Mouse (Mus musculus): ENCODE data around the gene Morn3.
A peak's percentile ranks its signal among the peaks of the same experiment; 100 is the strongest.

Gene Morn3

DNA sequence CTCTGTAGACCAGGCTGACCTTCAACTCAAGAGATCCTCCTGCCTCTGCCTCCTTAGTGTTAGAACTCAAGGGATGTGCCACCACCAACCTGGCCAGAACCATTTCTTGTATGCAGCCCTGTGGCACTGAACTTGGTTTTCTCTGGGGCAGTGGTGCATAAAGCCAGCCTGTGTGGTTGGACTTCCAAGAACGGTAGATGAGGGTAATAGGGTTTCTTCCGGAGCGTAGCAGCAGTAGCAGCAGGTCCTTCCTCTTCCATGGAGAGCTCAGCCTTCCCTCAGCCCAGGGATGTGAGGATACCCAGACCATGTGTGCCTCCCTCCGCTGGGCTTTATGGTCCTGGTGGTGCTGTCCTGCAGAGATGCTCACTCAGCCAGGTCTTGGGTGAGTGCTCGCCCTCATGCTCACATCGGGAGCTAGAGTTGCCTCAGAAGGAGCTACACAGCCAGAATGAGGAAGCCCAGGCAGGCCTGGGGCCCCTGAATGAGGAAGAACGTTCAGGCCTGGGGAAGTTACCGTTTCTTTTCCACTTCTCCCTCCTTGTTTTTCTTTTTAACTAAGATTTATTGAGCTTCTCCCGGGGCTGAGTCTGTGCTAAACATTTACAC lies 21.7 kb downstream of the Morn3 start:
- DNase-seq (ENCODE audit: low read depth, low spot score): no peak

DNA sequence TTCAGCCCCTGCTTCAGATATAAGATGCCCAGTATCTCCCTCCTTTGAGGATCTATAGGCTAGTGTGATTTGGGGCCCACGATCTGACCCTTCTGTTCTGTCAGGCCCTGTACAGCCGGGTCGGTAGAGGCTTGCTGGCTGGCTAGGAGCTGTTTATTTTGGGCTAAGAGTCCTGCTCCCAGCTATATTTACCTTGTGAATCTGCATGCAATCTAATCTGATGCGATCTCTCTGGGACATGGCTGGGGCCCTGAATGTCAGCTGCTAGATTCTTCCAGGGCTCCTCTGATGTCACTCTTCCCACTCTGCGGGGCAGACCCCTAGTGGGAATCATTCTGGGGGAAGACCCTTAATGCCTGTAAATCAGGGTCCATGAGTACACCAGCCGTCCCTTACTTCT lies 22.5 kb downstream of the Morn3 start:
- no peak for DNase-seq (ENCODE audit: low read depth, low spot score)

DNA sequence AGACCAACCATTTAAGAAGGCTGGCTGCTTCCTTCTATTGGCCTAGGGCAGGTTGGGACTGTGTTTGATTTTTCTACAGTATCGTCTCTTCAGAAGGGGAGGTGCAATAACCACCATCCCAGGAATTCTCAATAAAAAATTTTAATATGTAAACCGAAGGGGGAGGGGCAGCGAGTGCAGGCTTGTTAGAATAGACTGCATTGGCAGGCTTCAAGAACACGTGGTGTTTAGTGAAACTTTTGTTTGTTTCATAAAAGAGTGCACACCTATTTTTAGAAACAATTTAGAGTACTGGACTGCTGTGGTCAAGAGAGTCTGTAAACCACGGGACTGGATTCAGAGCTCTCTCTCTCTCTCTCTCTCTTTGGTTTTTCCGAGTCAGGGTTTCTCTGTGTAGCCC lies 23.8 kb downstream of the Morn3 start:
- no peak for DNase-seq (ENCODE audit: low read depth, low spot score)

DNA sequence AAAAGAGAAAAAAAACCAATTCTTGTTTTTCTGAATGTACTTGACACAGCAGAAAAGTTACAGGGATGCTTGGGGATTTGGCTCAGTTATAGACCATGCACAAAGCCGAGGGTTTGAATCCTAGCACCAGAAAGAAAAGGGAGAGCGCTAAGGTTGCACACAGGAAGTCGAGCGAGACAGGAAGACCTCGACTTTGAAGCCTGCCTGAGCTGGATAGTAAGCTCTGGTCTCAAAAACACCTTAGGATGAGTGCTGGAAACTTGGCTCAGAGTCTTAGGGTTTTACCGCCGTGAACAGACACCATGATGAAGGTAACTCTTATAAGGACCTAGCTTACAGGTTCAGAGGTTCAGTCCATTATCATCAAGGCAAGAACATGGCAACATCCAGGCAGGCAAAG lies 25.4 kb downstream of the Morn3 start:
- no peak for DNase-seq (ENCODE audit: low read depth, low spot score)

DNA sequence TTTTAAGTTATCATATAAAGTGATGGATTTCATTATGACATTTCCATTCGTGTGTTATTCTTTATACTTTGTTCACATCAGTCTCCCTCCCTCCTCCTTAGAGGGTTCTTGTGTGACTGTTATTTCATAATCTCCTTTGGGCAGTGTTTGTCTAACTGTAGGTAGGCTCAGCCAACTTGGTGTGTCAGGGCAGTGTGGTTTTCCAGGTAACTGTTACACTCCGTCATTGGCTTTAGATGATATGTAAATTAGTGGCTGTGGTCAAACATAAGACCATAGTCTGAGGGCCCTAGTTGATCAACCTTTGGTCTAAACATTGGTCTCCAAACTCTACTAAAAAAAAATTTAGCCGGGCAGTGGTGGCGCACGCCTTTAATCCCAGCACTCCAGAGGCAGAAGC lies 26.4 kb downstream of the Morn3 start:
- no peak for DNase-seq (ENCODE audit: low read depth, low spot score)

DNA sequence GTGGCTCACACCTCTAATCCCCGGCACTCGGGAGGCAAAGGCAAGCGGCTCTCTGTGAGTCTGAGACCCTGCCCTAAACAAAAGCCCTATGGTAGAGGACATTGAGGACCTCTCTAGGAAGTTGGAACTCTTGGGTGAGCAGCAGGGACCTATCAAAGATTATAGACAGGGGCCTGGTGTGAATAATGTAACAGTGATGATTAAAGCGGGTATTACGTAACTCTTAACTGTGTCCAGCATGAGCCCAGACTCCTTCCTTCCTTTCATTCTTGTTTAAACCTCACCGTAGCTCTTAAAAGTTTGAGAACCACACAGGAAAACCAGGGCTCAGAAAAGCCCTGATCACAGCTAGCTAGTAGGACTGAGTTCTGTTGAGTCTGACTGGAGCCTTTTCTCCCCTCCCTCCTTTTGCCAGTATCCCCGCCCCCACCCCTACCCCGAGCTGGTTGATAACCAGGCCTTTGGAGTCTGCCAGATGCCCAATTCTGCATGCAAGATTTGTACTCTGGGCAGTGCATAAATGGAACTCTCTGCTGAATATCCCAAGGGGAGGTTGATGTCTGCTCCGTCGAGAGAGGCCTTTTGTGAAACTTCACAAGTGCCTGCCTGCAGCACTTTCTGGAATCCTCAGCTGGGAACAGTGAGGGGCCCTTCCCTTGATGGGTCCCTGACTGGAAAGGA lies 27.3 kb downstream of the Morn3 start:
- DNase-seq (ENCODE audit: low read depth, low spot score): no peak

DNA sequence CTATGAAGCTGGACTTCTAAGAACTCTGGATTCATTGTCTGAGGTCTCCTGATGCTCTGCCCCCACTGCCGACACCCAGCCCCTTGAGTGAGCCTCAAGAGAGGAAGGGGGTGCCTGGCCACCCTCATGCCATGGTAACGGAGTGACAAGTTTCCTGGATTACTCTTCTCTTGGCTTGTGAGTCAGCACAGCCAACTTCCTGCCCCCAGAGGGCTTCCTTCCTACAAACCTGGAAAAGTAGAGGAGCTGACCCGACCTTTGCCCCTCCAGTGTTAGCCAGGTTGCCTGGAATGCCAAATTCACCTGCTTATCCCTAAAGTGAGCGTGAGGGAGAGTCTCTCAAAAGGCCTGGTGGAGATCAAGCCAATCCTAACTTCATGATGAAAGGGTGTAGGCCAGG lies 29.3 kb downstream of the Morn3 start:
- no peak for DNase-seq (ENCODE audit: low read depth, low spot score)

DNA sequence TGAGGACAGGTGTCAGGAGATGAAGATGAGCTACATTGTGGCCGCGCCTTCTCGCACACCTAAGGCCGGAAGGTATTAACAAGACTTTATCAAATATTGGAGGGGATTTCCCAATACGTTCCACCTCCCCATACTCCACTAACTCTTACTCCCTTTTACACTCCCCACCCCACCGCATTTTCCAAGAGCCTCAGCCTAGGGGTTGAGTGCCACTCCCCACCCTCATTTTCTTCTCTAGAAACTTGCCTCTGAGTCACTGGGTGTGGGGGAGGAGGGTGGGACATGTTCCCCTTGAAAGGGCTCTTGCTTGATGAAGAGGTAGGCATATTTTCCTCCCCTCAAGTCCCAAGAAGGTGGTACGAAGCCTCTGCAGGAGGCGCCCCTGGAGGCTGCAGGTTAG lies 30.9 kb downstream of the Morn3 start:
- no peak for DNase-seq (ENCODE audit: low read depth, low spot score)

DNA sequence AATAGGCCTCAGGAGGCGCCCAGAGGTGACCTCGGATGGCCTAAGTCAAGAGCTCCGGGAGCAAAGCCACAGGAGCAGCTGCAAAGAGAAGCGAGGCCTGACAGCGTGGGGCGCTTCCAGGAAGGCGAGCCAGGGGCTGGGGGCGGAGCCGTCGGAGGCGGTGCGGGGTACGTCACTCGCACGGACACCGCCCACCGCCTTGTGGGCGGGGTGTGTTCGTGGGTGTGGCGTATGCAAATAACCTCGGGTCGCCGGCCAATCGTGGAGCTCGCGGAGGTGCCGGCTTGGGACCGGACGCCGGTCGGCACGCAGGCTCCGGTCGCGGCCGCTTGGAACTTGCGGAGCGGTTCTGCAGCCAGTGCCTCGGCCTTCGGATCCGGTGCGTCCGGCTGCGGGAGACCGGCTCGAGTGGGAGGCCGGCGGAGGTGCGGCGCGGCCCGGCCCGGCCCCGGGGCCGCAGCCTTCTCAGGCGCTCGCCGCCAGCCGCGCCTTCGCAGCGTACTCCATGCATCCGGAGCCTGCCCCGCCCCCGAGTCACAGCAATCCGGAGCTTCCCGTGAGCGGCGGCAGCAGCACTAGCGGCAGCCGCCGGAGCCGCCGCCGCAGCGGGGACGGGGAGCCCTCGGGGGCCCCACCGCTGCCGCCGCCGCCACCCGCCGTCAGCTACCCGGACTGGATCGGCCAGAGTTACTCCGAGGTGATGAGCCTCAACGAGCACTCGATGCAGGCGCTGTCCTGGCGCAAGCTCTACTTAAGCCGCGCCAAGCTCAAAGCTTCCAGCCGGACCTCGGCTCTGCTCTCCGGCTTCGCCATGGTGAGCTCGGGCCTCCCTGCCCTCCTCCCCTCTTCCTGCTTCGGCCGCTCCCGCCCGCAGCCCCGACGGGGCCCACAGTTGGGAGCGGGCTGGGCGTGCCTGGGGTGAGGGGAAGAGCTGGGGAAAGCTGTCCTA lies 31.8 kb downstream of the Morn3 start, which contains the start of gene Orai1:
Gene Orai1, plus strand, starts transcription at position 322 of the 949 bp plus-strand sequence.
- DNase-seq (ENCODE audit: low read depth, low spot score): peak; percentile 90

DNA sequence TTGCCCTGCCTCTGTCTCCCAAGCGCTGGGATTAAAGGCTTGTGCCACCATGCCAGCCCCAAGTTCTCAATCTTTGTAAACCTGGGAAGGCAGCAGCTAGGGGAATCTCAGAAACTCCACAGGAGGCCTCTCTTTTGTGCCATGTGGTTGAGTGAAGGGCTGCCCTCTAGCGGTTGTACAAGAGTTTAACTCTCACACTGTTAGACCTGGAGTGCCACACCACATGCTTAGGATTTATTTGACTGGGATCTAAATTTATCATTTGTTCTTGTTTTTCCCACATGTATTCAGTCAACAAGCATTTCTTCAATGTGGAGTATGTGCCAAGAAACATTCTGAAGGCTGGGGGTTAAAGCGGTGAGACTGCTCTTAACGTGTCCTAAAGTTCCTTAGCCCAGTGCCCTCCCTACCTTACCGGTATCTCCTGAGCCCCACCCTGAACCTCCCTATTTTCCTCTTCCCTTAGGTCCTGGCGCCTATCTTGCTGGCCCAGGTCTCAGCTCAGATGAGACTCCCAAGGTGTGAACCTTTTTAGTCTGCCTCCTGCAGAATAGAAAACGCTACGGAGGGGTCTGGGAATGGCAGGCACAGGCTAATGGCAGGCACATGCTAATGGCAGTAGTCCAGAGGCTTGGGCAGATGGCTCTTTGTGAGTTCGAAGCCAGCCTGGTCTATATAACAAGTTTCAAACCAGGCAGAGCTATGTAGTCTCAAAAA lies 33.1 kb downstream of the Morn3 start:
- no peak for DNase-seq (ENCODE audit: low read depth, low spot score)

DNA sequence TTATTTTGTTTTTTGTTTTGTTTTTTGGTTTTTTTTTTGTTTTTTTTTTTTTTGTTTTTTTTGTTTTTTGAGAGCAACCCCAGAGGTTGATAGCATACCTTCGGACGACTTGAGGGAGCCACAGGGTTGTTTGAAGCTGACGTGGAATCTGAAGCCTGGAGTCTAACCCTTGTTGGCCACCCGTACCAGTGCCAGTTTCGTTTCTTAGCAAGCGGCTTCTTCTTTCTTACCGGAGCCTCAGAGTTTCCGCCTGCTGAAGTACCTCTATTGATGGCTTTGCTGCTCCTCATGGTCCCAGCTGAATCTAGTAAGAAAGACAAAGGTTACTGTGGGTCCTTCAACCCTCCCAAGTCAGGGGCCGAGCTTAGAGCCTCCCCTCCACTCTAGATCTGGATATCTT lies 35.1 kb downstream of the Morn3 start:
- no peak for DNase-seq (ENCODE audit: low read depth, low spot score)

DNA sequence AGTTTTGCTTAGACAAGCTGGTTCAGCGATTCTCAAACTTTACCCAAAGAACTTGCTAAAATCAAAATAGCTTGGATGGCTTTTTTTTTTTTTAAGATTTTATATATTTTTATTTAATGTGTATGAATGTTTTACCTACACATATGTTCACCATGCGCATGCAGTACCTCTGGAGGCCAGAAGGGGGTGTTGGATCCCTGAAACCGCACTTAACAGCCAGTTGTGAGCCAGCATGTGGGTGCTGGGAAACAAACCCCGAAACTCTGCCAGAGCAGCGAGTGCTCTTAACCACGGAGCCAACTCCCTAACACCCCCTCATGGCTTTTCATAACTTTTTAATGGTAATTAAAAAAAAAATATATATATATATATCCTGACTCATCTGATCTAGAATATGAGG lies 36.0 kb downstream of the Morn3 start:
- no peak for DNase-seq (ENCODE audit: low read depth, low spot score)

DNA sequence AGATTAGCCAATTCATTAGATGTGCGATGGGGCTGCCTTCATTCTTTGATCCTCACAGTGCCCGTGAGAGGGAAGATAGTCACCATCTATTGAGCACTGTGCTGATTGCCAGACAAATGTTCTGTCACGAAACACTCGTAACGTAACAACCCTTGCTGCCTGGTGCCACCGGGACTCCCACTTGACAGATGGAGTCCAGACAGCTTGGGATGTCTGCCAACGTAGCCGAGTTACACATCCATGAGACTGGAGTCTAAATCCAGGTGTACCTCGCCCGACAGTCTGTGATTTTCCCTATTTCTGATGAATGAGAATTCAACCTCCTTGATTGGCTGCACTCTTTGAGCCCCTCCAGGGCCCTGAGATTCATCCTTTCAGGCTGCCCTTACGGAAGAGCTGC lies 36.9 kb downstream of the Morn3 start:
- no peak for DNase-seq (ENCODE audit: low read depth, low spot score)

DNA sequence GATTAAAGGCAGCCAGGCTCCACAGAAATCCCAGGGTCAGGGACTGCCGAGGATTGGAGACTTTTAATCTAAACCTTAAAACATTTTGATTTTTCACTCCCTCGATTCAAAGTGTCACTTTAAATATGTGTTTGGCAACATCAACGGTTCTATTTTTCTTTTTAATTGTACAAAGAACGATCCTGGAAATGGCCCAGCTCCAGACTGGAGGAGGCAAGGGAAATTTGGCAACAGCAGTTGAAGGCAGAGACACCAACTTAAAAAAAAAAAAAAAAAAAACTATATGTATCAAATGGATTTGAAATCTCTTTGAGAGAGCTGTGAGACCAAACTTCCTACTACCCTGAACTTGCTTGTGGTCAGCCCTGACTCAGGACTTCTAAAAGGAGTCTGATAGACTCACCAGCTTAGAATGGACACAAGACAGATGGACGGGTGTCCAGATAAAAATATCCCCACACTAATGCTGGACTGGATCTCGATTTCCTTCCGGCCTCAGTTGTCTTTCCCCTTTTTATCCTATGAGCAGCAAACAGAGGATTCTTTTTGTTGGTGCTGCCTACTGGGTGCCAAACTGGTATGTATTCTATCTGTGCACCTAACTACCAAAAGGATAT lies 37.8 kb downstream of the Morn3 start:
- no peak for DNase-seq (ENCODE audit: low read depth, low spot score)

DNA sequence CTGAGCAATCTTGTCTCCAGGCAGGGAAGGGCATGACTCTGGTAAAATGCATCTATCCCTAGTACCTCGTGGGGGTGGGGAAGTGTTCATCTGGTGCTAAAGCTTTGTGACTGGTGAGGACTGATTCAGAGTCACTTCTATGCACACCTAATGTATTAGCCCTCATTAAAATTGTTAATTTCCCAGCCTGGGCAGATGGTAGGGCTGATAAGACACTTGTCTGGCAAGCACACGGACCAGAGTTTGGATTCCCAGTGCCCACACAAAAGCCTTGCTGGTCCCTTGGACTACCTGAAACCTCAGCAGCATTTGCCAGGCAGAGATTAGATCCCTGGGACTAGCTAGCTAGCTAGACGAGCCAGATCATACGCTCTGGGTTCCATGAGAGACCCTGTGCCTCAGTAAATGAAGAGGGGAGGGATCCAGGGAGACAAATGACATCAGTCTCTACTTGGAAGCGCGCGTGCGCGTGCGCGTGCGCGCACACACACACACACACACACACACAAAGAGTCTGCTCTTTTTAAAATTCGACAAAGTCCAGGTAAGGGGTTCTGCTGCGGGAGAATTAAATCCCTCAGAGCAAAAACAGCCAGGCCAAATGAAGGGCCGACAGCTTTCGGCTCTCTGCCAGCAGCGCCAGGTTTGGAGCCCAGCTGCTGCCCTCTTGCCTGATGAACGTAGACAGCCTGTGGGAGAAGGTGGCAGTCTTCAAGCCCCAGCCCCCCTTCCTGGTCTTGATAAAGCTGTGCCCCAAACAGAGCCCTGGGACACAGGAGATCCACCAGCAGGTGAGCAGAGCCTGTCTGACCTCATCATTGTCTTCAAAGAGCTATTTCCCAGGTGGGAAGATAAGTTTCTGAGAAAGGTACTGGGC lies 40.9 kb downstream of the Morn3 start:
- DNase-seq (ENCODE audit: low read depth, low spot score): no peak

DNA sequence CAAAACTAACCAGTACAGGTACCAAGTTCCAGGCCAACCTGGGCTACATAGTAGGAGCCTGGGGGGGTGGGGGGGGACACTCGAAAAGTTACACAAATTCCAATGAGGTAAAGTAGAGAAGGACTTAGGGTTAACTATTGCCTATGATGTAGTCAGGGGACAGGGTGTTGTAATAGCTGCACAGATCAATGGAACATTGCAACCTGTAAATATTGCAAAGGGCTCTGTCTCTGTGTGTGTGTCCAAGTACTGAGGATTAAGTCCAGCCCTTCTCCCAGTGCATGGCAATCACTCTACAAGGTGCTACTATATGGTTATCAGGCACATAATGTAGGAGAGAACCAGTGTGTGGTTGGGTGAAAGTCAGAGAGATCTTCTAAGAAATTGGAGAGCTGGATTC lies 45.9 kb downstream of the Morn3 start:
- no peak for DNase-seq (ENCODE audit: low read depth, low spot score)

DNA sequence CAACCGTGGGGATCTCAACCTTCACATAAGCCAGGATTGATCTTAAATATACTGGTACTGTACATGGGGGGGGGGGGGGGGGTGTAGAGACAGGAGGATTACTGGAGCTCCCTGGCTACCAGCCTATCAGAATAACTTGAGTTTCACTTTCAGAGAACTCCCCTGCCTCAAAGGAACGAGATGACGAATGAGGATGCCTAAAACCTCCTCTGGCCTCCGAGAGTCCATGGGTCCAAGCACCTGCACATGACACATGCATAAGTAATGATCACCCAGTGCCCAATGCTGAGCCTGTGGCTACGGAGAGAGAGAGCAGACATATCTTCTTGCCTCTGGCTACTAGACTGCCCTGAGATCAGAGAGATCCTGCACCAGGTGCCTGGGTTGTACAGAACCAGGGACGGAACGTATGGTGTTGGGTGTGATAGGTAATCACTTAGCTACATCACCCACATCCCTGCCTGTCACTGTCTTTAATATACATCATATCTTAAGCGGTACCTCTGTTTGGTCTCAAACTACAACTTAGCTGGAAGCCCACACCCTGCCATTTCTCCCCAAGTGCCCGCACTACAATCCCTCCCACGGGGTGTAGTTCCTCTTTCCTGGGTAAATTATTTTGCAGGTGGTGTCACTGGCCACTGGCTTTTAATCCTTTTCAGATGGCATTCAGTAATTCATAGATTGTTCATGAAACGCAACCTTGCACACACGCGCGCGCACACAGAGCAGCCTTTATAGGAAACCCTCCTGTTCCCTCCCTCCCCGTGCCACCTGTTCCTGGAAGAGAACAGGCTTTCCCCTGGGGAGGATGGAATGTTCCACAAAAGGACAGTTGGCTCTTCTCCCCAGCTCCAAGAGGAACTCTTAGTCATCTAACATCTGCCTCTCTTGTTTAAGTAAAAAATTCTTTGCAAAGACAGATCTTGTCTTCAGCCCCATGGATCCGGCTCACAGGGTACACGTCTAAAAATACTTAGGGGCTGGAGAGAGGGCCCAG lies 49.3 kb downstream of the Morn3 start:
- DNase-seq (ENCODE audit: low read depth, low spot score): no peak

DNA sequence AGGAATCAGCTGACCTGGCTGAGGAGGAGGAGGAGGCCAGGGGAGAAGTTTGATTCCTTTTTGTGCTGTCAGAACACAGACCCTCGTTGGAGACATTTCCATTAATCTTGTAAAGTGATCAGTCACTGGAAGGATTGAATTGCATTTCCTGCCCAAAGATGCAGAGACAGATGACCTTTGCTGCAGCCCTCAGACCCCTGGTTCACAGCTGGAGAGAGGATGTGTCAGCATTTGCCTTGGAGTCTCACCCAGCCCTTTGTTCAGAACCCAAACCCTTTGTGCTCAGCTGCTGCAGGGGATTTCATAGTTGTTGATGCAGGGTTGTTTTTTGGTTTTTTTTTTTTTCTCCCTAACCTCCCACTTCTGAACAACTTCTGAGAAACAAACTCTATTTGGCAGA lies 51.9 kb downstream of the Morn3 start:
- no peak for DNase-seq (ENCODE audit: low read depth, low spot score)

DNA sequence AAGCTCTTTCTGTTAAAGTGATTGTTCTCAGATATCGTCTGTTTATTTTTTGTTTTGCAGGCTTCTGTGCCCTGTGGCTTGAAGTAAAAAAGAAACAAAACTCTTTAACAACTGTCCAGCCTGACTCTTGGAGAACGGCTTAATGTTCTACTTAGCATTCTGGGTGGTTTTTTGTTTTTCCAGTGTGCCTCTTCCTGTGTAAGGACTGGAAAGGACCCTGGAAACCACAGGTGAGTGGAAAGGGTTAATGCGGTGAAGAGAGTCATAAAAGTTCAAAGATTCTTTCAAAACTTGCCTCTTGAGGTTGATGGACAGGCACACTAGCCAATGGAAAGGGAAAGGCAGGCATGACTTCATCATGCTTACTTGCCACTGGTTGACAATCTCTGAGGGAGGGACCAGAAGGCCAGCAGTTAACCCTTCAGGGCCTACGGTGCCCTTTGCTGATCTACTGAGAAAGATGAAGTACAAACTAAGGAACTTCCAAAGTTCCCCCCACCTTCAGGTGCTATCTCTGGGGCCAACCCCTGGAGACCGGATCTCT lies 52.4 kb downstream of the Morn3 start:
- no peak for DNase-seq (ENCODE audit: low read depth, low spot score)
